Mouse (Mus musculus): ENCODE results near the gene Tsfm.

- TF ChIP-seq CTCF (IDR thresholded peaks at IDR 0.05; ENCODE audit: low read depth) = no peak
- TF ChIP-seq EP300 (IDR thresholded peaks at IDR 0.05; ENCODE audit: low read depth) = no peak
Observed at GRCm38 (mm10) chr10:127061085-127061484, 30.4 kb upstream of the Tsfm start.
